Mouse (Mus musculus) ES-E14 (cell line): ENCODE measurements around the gene Med1. TPM values are rescaled to one million over a fixed set of nuclear protein-coding genes. Genes with fewer than 3 reads are reported as not detected.
"Not testable (repeated sequence)": the region's sequence is repeated elsewhere in the genome, so short reads cannot be mapped to it uniquely, and the experiment has no call there.

ENCODE experiments used
- DNase-seq: peaks from one replicate; pipeline ENCODE4 v3.0.0-alpha.2; 2013; ENCODE audit warnings: low read depth, low spot score
- H3K27ac ChIP-seq: 2 replicates; pipeline ENCODE4 v1.5.1; 2012; ENCODE audit warnings: low read depth, mild to moderate bottlenecking, low read length, moderate library complexity, mixed read lengths; ENCODE audit not compliant: poor library complexity, insufficient read depth, severe bottlenecking
- H3K36me3 ChIP-seq: 2 replicates; pipeline ENCODE4 v1.6.1; 2012; ENCODE audit warnings: mild to moderate bottlenecking, low read length, moderate library complexity, mixed read lengths; ENCODE audit not compliant: control insufficient read depth, poor library complexity, insufficient read depth, severe bottlenecking
- H3K4me1 ChIP-seq, 2 experiments: fragments of 150-350 bp in 1 of 2; sonication (generic) in 1 of 2; 2 replicates each; pipeline ENCODE4 v1.6.1; 2012; ENCODE audit warnings: low read length in 2 of 2, mild to moderate bottlenecking in 1 of 2, mixed read lengths in 1 of 2; ENCODE audit not compliant: control insufficient read depth in 2 of 2, insufficient read depth in 2 of 2, poor library complexity in 1 of 2
- H3K4me3 ChIP-seq, 2 experiments: fragments of 150-350 bp in 1 of 2; sonication (generic) in 1 of 2; 2 replicates each; pipeline ENCODE4 v1.5.1; 2012; ENCODE audit warnings: low read length in 2 of 2, low read depth in 1 of 2, mild to moderate bottlenecking in 1 of 2, mixed read lengths in 1 of 2; ENCODE audit not compliant: insufficient read depth in 1 of 2, poor library complexity in 1 of 2, severe bottlenecking in 1 of 2
- H3K9ac ChIP-seq: 2 replicates; pipeline ENCODE4 v1.6.1; 2012; ENCODE audit warnings: low read depth, mild to moderate bottlenecking, low read length, mixed read lengths; ENCODE audit not compliant: poor library complexity, insufficient read depth, severe bottlenecking
- H3K9me3 ChIP-seq: fragments of 150-350 bp; sonication (generic); 2 replicates; pipeline ENCODE4 v1.6.1; 2012; ENCODE audit warnings: low read depth, mild to moderate bottlenecking, low read length; ENCODE audit not compliant: control insufficient read depth, insufficient read depth
- CHD2 ChIP-seq: IDR thresholded peaks from 2 replicates; pipeline ENCODE4 v1.6.1; 2014; ENCODE audit warnings: mild to moderate bottlenecking, low read depth, low read length, inconsistent platforms
- HCFC1 ChIP-seq: IDR thresholded peaks from 2 replicates; pipeline ENCODE4 v1.6.1; 2012; ENCODE audit warnings: low read length, inconsistent platforms, borderline replicate concordance; ENCODE audit not compliant: insufficient read depth
- MAFK ChIP-seq: IDR thresholded peaks from 2 replicates; pipeline ENCODE4 v1.6.1; 2014; ENCODE audit warnings: mild to moderate bottlenecking, low read depth, low read length, inconsistent platforms; ENCODE audit not compliant: insufficient read depth
- ZC3H11A ChIP-seq: IDR thresholded peaks from 2 replicates; pipeline ENCODE4 v1.6.1; 2012; ENCODE audit warnings: low read depth, mild to moderate bottlenecking, inconsistent platforms, low read length, borderline replicate concordance
- ZNF384 ChIP-seq: IDR thresholded peaks from 2 replicates; pipeline ENCODE4 v1.6.1; 2012; ENCODE audit warnings: low read depth, low read length, inconsistent platforms
- in situ Hi-C, 2 experiments: fragments of 600-800 bp; cut with MboI; formaldehyde crosslinking; loops; one replicate each; pipeline ENCODE4 v1.15.1; 2025; ENCODE audit warnings: low sequenced_read_pairs in 2 of 2, inconsistent platforms in 1 of 2; ENCODE audit not compliant: unreplicated experiment in 2 of 2
- total RNA-seq: library from RNA; depleted of rRNA; stranded (reverse); fragments of 300-350 nt; gene quantifications from 2 replicates; pipeline ENCODE4 v1.2.3, GENCODE M21; 2012; rRNA removed

Med1 gene
- total RNA-seq = 23.5 and 27.9 TPM in 2 replicates

GRCm38 (mm10) chr11:98192901-98193805, at the start of gene Med1:
Gene Med1, minus strand, starts transcription at chr11:98193293.
- peaks cover 2 to 3% of the 10 kb centered on the region in 2 experiments; a peak in 1 of 4 replicates for H3K4me1 ChIP-seq
- H3K9me3 ChIP-seq = no peaks in the 10 kb centered on the region
- H3K27ac ChIP-seq = peak within 1 kb of the TSS; percentile 86
- H3K4me3 ChIP-seq = peak within 1 kb of the TSS; percentile 85 to 87
- in situ Hi-C loops = no loop called here
- peaks cover 12% of the 10 kb centered on the region for H3K36me3 ChIP-seq
- DNase-seq = peak; percentile 97
- peak within 1 kb of the TSS; percentile 99 for H3K9ac ChIP-seq
- TF ChIP-seq CHD2 (peak; percentile 94), ZC3H11A (no peak)

GRCm38 (mm10) chr11:98238995-98239394, 45.9 kb upstream of the Med1 start:
- Histone ChIP-seq H3K36me3 (peaks cover 20% of the 10 kb centered on the region), H3K4me3 (no peak overlapping the region), H3K27ac (no peak overlapping the region), H3K9me3 (no peaks in the 10 kb centered on the region), H3K9ac (no peak overlapping the region), H3K4me1 (no peaks in the 10 kb centered on the region)
- in situ Hi-C loops = loop anchor here (10.0 to 25.0 kb wide), 3 partner anchors 766 to 1077 kb away; partner anchors contain the start of genes Tbkbp1 (in 1 of the 2) and Top2a (in 1 of the 2)
- TF ChIP-seq MAFK (no peak), CHD2 (no peak)
- DNase-seq = no peak

GRCm38 (mm10) chr11:98238416-98238815, 45.3 kb upstream of the Med1 start:
- Histone ChIP-seq H3K9ac (no peak overlapping the region), H3K9me3 (no peaks in the 10 kb centered on the region), H3K4me3 (no peak overlapping the region), H3K4me1 (no peaks in the 10 kb centered on the region), H3K36me3 (peaks cover 18% of the 10 kb centered on the region), H3K27ac (no peak overlapping the region)
- no peak for TF ChIP-seq HCFC1
- no peak for TF ChIP-seq MAFK
- no peak for TF ChIP-seq CHD2
- TF ChIP-seq ZNF384 = no peak; the same call in 1 of the 2 replicates
- TF ChIP-seq ZC3H11A = no peak
- peak; percentile 20 for DNase-seq
- in situ Hi-C loops = loop anchor here (10.0 to 25.0 kb wide), 3 partner anchors 766 to 1076 kb away; partner anchors contain the start of genes Tbkbp1 (in 1 of the 2) and Top2a (in 1 of the 2)

GRCm38 (mm10) chr11:98226349-98226748, 33.3 kb upstream of the Med1 start:
- in situ Hi-C loops = loop anchor here (25.0 kb wide), 2 partner anchors 786 to 1064 kb away; partner anchors contain the start of genes Tbkbp1 (in 1 of the 2) and Top2a (in 1 of the 2)
- Histone ChIP-seq H3K4me1 (no peaks in the 10 kb centered on the region), H3K27ac (no peak overlapping the region), H3K36me3 (peaks cover 7% of the 10 kb centered on the region), H3K9me3 (no peaks in the 10 kb centered on the region), H3K9ac (no peak overlapping the region), H3K4me3 (no peak overlapping the region)
- DNase-seq = no peak
- no peak for TF ChIP-seq ZC3H11A

- DNase-seq = no peak
- TF ChIP-seq CHD2 (no peak), ZC3H11A (no peak), MAFK (no peak), HCFC1 (no peak), ZNF384 (no peak)
- Histone ChIP-seq H3K27ac (no peak overlapping the region), H3K9ac (no peak overlapping the region), H3K36me3 (peaks cover 23% of the 10 kb centered on the region), H3K4me3 (no peak overlapping the region), H3K4me1 (no peaks in the 10 kb centered on the region), H3K9me3 (no peaks in the 10 kb centered on the region)
- in situ Hi-C loops = no loop called here
Measured at GRCm38 (mm10) chr11:98213311-98213710, 20.2 kb upstream of the Med1 start.

GRCm38 (mm10) chr11:98209661-98210060, 16.6 kb upstream of the Med1 start:
- H3K27ac ChIP-seq, H3K9ac ChIP-seq, H3K9me3 ChIP-seq, in situ Hi-C loops, DNase-seq, H3K4me3 ChIP-seq, H3K4me1 ChIP-seq: not testable (repeated sequence)
- H3K36me3 ChIP-seq = peaks cover 22% of the 10 kb centered on the region

GRCm38 (mm10) chr11:98206281-98206680, 13.2 kb upstream of the Med1 start:
- peaks cover 20% of the 10 kb centered on the region for H3K36me3 ChIP-seq
- H3K9me3 ChIP-seq, DNase-seq, in situ Hi-C loops, H3K27ac ChIP-seq, H3K4me1 ChIP-seq, H3K9ac ChIP-seq, H3K4me3 ChIP-seq: not testable (repeated sequence)
